Mouse (Mus musculus): ENCODE data around the gene Skap1. TPM values are rescaled to one million over a fixed set of nuclear protein-coding genes. Genes with fewer than 3 reads are reported as not detected.

Gene Skap1
- polyA plus RNA-seq, 2 experiments = 0.11 to 0.14 TPM

- 25% methylated on average over 2 of the region's 2 CpGs for WGBS (ENCODE audit: insufficient replicate concordance)
- no peaks in the 10 kb centered on the region for H3K9me3 ChIP-seq (ENCODE audit: control insufficient read depth, low read length)
- no peak overlapping the region for H3K9ac ChIP-seq (replicated peaks)
- no peak for ATAC-seq (ENCODE audit: insufficient read depth)
- no peak overlapping the region for H3K4me3 ChIP-seq (ENCODE audit: insufficient read depth in 1 of 2, low read depth in 2 of 2, low read length in 2 of 2)
- no peak for DNase-seq (ENCODE audit: low read depth in 3 of 3, low spot score in 3 of 3)
- H3K27me3 ChIP-seq (ENCODE audit: control insufficient read depth, insufficient read depth, low read length) = no peaks in the 10 kb centered on the region
- TF ChIP-seq CTCF (IDR thresholded peaks at IDR 0.05; ENCODE audit: low read depth) (no peak), EP300 (IDR thresholded peaks at IDR 0.05; ENCODE audit: low read depth) (no peak)
- no peaks in the 10 kb centered on the region for H3K36me3 ChIP-seq (replicated peaks; ENCODE audit: control insufficient read depth, insufficient read depth, low read depth)
- peaks cover 0 to 6% of the 10 kb centered on the region in 2 experiments; a peak in 2 of 4 replicates for H3K4me1 ChIP-seq (replicated peaks; ENCODE audit: control insufficient read depth in 2 of 2, insufficient read depth in 2 of 2, low read length in 1 of 2)
- no peak overlapping the region for H3K27ac ChIP-seq
- no peak overlapping the region for H3K4me2 ChIP-seq (ENCODE audit: low read depth)
These were observed 37.6 kb upstream of the Skap1 start for GRCm38 (mm10) chr11:96426805-96427204.

DNA sequence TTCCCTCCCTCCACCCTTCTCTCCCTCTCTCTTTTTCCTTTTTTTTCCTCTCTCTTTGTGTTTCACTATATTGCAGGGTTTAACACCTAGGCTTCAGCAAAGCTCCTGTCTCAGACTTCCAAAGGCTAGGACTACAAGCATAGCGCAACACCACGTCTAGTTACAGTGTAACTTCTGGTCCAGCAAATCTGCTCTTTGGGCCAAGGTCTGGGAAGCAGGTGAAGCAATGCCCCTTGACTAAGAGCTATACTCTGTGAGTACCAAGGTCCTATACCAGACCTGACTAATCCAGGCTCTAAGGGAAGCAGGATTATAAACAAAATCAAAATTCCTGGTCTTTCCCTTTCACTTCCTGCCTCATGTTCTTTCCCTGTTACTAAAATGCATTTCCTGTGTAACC is 35.3 kb upstream of the Skap1 start:
- ATAC-seq (ENCODE audit: insufficient read depth) = 0 out of 2 replicates have a peak, but pooled peaks have one; percentile 37
- Histone ChIP-seq H3K36me3 (replicated peaks; ENCODE audit: control insufficient read depth, insufficient read depth, low read depth) (no peaks in the 10 kb centered on the region), H3K4me1 (replicated peaks; ENCODE audit: control insufficient read depth in 2 of 2, insufficient read depth in 2 of 2, low read length in 1 of 2) (peaks cover 0 to 6% of the 10 kb centered on the region in 2 experiments; a peak in 2 of 4 replicates), H3K9ac (replicated peaks) (no peak overlapping the region), H3K4me2 (ENCODE audit: low read depth) (no peak overlapping the region), H3K27me3 (ENCODE audit: control insufficient read depth, insufficient read depth, low read length) (no peaks in the 10 kb centered on the region), H3K9me3 (ENCODE audit: control insufficient read depth, low read length) (no peaks in the 10 kb centered on the region), H3K27ac (no peak overlapping the region), H3K4me3 (ENCODE audit: insufficient read depth in 1 of 2, low read depth in 2 of 2, low read length in 2 of 2) (no peak overlapping the region)
- 59% methylated on average over 2 of the region's 2 CpGs for WGBS (ENCODE audit: insufficient replicate concordance)
- peak in 1 of 3 experiments; percentile 15 for DNase-seq (ENCODE audit: low read depth in 3 of 3, low spot score in 3 of 3)
- TF ChIP-seq CTCF (IDR thresholded peaks at IDR 0.05; ENCODE audit: low read depth) = no peak
- no peak for TF ChIP-seq EP300 (IDR thresholded peaks at IDR 0.05; ENCODE audit: low read depth)

DNA sequence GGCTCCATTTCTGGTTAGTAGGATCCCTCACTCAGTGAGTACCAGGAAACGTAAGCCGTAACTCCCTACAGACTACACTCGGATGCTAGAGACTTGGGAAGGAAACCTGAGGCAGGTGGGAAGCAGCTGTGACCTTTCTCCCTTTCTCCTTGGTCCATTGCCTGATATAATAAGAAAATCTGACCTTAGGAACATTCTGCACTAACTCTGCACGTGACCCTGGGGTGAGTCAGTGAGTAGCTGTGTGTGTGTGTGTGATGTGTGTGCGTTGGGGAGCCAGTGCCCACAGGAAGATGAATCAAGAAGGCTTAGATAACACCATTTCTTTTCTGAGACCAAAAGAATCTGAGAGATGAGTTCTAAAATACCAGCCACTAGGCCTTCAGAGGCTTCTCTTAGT is 34.5 kb upstream of the Skap1 start:
- ATAC-seq (ENCODE audit: insufficient read depth) (no peak), DNase-seq (ENCODE audit: low read depth in 3 of 3, low spot score in 3 of 3) (no peak)
- Histone ChIP-seq H3K9me3 (ENCODE audit: control insufficient read depth, low read length) (no peaks in the 10 kb centered on the region), H3K27me3 (ENCODE audit: control insufficient read depth, insufficient read depth, low read length) (no peaks in the 10 kb centered on the region), H3K36me3 (replicated peaks; ENCODE audit: control insufficient read depth, insufficient read depth, low read depth) (no peaks in the 10 kb centered on the region), H3K4me2 (ENCODE audit: low read depth) (no peak overlapping the region), H3K4me3 (ENCODE audit: insufficient read depth in 1 of 2, low read depth in 2 of 2, low read length in 2 of 2) (no peak overlapping the region), H3K27ac (no peak overlapping the region), H3K9ac (replicated peaks) (no peak overlapping the region), H3K4me1 (replicated peaks; ENCODE audit: control insufficient read depth in 2 of 2, insufficient read depth in 2 of 2, low read length in 1 of 2) (peaks cover 0 to 6% of the 10 kb centered on the region in 2 experiments; a peak in 2 of 4 replicates)
- 45% methylated on average over 5 of the region's 5 CpGs for WGBS (ENCODE audit: insufficient replicate concordance)
- TF ChIP-seq CTCF (IDR thresholded peaks at IDR 0.05; ENCODE audit: low read depth) = no peak
- TF ChIP-seq EP300 (IDR thresholded peaks at IDR 0.05; ENCODE audit: low read depth) = no peak

DNA sequence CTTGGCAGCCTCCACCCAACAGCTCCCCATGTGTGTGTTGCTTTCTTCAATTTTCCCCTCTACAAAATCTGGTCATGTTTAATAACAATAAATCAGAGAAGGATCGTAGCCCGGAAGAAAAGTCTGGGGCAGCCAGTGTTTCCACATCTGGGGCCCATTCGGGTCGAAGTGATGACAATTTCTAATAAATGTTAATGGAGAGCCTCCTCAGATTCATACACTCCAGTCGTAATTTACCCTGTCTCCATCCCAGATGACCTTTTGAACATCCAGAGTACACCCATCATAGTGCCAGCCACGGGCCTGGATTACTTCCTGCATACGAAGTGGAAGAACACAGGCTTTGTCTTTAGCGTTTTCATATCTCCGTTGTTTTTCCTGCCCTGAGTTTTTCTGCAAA is 32.5 kb upstream of the Skap1 start:
- Histone ChIP-seq H3K27ac (no peak overlapping the region), H3K9me3 (ENCODE audit: control insufficient read depth, low read length) (no peaks in the 10 kb centered on the region), H3K4me3 (ENCODE audit: insufficient read depth in 1 of 2, low read depth in 2 of 2, low read length in 2 of 2) (no peak overlapping the region), H3K27me3 (ENCODE audit: control insufficient read depth, insufficient read depth, low read length) (no peaks in the 10 kb centered on the region), H3K4me2 (ENCODE audit: low read depth) (no peak overlapping the region), H3K4me1 (replicated peaks; ENCODE audit: control insufficient read depth in 2 of 2, insufficient read depth in 2 of 2, low read length in 1 of 2) (peaks cover 0 to 6% of the 10 kb centered on the region in 2 experiments; a peak in 2 of 4 replicates), H3K9ac (replicated peaks) (no peak overlapping the region), H3K36me3 (replicated peaks; ENCODE audit: control insufficient read depth, insufficient read depth, low read depth) (no peaks in the 10 kb centered on the region)
- TF ChIP-seq EP300 (IDR thresholded peaks at IDR 0.05; ENCODE audit: low read depth) (no peak), CTCF (IDR thresholded peaks at IDR 0.05; ENCODE audit: low read depth) (no peak)
- DNase-seq (ENCODE audit: low read depth in 3 of 3, low spot score in 3 of 3) (no peak), ATAC-seq (ENCODE audit: insufficient read depth) (no peak)
- 45% methylated on average over 9 of the region's 9 CpGs for WGBS (ENCODE audit: insufficient replicate concordance)

GRCm38 (mm10) chr11:96434888-96435287 is 29.5 kb upstream of the Skap1 start:
- Histone ChIP-seq H3K4me3 (ENCODE audit: insufficient read depth in 1 of 2, low read depth in 2 of 2, low read length in 2 of 2) (no peak overlapping the region), H3K27ac (no peak overlapping the region), H3K27me3 (ENCODE audit: control insufficient read depth, insufficient read depth, low read length) (no peaks in the 10 kb centered on the region; the same call in 1 of the 2 replicates), H3K36me3 (replicated peaks; ENCODE audit: control insufficient read depth, insufficient read depth, low read depth) (no peaks in the 10 kb centered on the region), H3K4me2 (ENCODE audit: low read depth) (no peak overlapping the region), H3K9ac (replicated peaks) (no peak overlapping the region), H3K9me3 (ENCODE audit: control insufficient read depth, low read length) (no peaks in the 10 kb centered on the region), H3K4me1 (replicated peaks; ENCODE audit: control insufficient read depth in 2 of 2, insufficient read depth in 2 of 2, low read length in 1 of 2) (no peaks in the 10 kb centered on the region)
- TF ChIP-seq CTCF (IDR thresholded peaks at IDR 0.05; ENCODE audit: low read depth) (no peak), EP300 (IDR thresholded peaks at IDR 0.05; ENCODE audit: low read depth) (no peak)
- 30% methylated on average over 6 of the region's 6 CpGs for WGBS (ENCODE audit: insufficient replicate concordance)
- no peak for DNase-seq (ENCODE audit: low read depth in 3 of 3, low spot score in 3 of 3)
- ATAC-seq (ENCODE audit: insufficient read depth) = no peak
